Mouse (Mus musculus) heart, postnatal 10 days (tissue): ENCODE results near the gene Olfr1186. TPM values are rescaled to one million over a fixed set of nuclear protein-coding genes. Genes with fewer than 3 reads are reported as not detected.
"Not testable (repeated sequence)": the region's sequence is repeated elsewhere in the genome, so short reads cannot be mapped to it uniquely, and the experiment has no call there.

Experiments used
- DNase-seq, 2 experiments: peaks; one replicate each; pipeline ENCODE4 v3.0.0; 2021
- intact Hi-C: fragments of 180-260 bp; cut with DNase I; formaldehyde crosslinking; loops from one replicate; pipeline ENCODE4 v1.15.1; 2025
- total RNA-seq, 2 experiments: library from RNA; stranded (reverse); gene quantifications; 2 replicates each; pipeline ENCODE4 v1.2.3; 2021

The Olfr1186 gene
- total RNA-seq, result not detected

GRCm38 (mm10) chr2:88518251-88518650 lies at the start of gene Olfr1186:
Olfr1186 (plus strand) TSS chr2:88518551.
- intact Hi-C loops, result no loop called here
- no peak for DNase-seq

GRCm38 (mm10) chr2:88483298-88483697 lies 35.1 kb upstream of the Olfr1186 start, which contains the start of gene Olfr1184:
Olfr1184 (plus strand) TSS chr2:88483598.
- intact Hi-C loops, result no loop called here
- DNase-seq, result no peak

- intact Hi-C loops, result no loop called here
- no peak for DNase-seq
Measured at GRCm38 (mm10) chr2:88493020-88493419, 25.3 kb upstream of the Olfr1186 start, which contains the start of gene Olfr1185-ps1. Olfr1185-ps1 (plus strand) TSS chr2:88493320.

GRCm38 (mm10) chr2:88525720-88526119 lies 7.4 kb downstream of the Olfr1186 start:
- DNase-seq, result no peak
- intact Hi-C loops, result no loop called here

GRCm38 (mm10) chr2:88556635-88557034 lies 38.3 kb downstream of the Olfr1186 start, which contains the start of gene Olfr1188:
Olfr1188 (plus strand) TSS chr2:88556935.
- DNase-seq, result no peak
- intact Hi-C loops, result no loop called here

- DNase-seq, intact Hi-C loops: not testable (repeated sequence)
Measured at GRCm38 (mm10) chr2:88572696-88573095, 54.3 kb downstream of the Olfr1186 start.

Other genes starting within 250 kb of the Olfr1186 start
- gene Olfr1173, start 238.7 kb upstream of the Olfr1186 start, total RNA-seq, result not detected
- not detected for gene Olfr1174-ps, start 203.4 kb upstream of the Olfr1186 start, total RNA-seq
- gene Olfr1175-ps, start 191.3 kb upstream of the Olfr1186 start, total RNA-seq, result not detected
- not detected for gene Olfr1176, start 181.8 kb upstream of the Olfr1186 start, total RNA-seq
- not detected for gene Olfr1177-ps, start 172.1 kb upstream of the Olfr1186 start, total RNA-seq
- not detected for gene Olfr1178, start 131.5 kb upstream of the Olfr1186 start, total RNA-seq
- not detected for gene Olfr1179, start 112.1 kb upstream of the Olfr1186 start, total RNA-seq
- not detected for gene Olfr1180, start 99.4 kb upstream of the Olfr1186 start, total RNA-seq
- not detected for gene Olfr1181, start 92.4 kb upstream of the Olfr1186 start, total RNA-seq
- gene Gm13757, start 69.4 kb upstream of the Olfr1186 start, total RNA-seq, result not detected
- gene Olfr1183, start 63.7 kb upstream of the Olfr1186 start, total RNA-seq, result not detected
- gene Olfr1184, start 35.0 kb upstream of the Olfr1186 start, total RNA-seq, result not detected
- not detected for gene Olfr1185-ps1, start 25.2 kb upstream of the Olfr1186 start, total RNA-seq
- gene Olfr1188, start 38.4 kb downstream of the Olfr1186 start, total RNA-seq, result not detected
- gene Olfr1189, start 67.9 kb downstream of the Olfr1186 start, total RNA-seq, result not detected
- under 1 TPM in 1 of 2 experiments, not detected in 1; 0.05 TPM for gene Olfr1191-ps1, start 122.0 kb downstream of the Olfr1186 start, total RNA-seq
- not detected for gene Olfr1192-ps1, start 130.0 kb downstream of the Olfr1186 start, total RNA-seq
- gene Olfr1193, start 157.1 kb downstream of the Olfr1186 start, total RNA-seq, result not detected
- not detected for gene Olfr1195, start 170.6 kb downstream of the Olfr1186 start, total RNA-seq
- gene Olfr1196, start 186.0 kb downstream of the Olfr1186 start, total RNA-seq, result not detected
- gene Olfr1197, start 213.8 kb downstream of the Olfr1186 start, total RNA-seq, result not detected
- gene Olfr1198, start 232.8 kb downstream of the Olfr1186 start, total RNA-seq, result not detected
- gene Olfr1199, start 241.9 kb downstream of the Olfr1186 start, total RNA-seq, result not detected